Mouse (Mus musculus) hindlimb bud, embryonic 11.5 days (tissue): ENCODE measurements at regions not wholly inside any gene's neighbourhood (a gene's known extent, or its start where the extent isn't known, plus 50 kb on each side); places are given as distances from the start of the nearest gene placed in this dataset.

ENCODE experiments used
- DNase-seq: peaks from one replicate; pipeline ENCODE4 v3.0.0-alpha.2; 2012; ENCODE audit warnings: low read depth, low spot score; ENCODE audit errors: extremely low spot score

DNA sequence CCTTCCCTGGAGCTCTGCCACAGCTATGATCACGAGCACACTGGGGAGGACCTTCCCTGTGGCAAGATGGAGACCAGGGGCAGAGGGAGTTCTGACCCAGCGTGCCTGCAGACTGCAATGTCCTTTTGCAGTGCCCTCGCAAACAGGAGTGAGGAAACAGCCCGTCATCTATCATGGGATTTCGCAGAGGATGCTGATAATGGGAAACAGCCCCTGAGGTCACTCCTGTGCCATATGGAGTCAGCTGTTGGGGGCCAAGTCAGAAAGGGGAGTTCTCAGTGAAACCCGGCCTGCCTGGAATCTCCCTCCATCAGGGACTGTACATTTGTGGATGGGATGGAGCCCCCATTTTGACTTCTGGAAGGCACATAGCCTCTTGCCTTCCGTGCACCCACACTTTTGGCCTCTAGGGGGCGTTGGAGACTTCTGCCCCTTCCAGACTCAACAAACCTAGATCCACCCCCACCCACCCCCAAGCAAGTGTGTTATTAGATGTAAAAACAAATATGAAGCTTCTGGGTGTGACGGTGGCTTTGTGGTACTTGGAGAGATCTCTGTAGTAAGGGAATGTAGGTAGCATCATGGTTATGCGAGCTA lies 98.1 kb downstream of the Kdr start:
- no peak for DNase-seq

DNA sequence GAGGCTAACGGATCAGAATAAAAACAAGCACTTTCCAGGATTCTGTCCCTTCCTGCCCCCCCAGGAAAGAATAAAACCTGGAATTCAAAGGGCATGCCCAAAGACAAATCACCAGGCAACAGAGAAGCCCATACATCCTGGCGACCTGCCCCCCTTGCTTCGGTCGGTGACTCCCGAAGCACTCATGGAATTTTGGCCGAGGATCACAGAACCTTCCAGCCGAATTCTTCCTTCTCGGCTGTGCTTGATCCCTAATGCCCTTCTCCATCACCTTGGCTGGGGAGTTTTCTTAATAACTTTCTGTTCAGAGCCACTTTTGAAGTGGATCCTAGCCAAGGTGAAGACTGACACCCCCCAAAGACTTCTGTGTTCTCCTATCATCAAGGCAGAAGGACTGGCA lies 99.9 kb downstream of the Kdr start:
- no peak for DNase-seq

DNA sequence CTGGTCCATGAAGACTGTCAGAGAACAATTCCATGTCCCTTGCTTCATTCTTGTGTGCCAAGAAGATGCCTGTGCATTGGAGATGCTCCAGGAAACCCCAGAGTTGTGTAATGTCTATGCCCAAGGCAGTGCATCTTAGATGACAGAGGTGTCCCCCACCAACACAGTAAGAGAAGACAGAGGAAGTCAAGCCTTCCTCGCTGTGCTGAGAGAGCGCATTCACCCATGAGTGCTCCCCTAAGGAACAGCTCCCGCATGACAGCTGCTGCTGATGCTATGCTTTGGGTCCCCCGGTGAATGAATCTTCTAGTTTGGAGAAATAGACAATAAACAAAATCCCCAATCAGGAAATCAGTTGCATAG lies 100.7 kb downstream of the Kdr start:
- DNase-seq: no peak

DNA sequence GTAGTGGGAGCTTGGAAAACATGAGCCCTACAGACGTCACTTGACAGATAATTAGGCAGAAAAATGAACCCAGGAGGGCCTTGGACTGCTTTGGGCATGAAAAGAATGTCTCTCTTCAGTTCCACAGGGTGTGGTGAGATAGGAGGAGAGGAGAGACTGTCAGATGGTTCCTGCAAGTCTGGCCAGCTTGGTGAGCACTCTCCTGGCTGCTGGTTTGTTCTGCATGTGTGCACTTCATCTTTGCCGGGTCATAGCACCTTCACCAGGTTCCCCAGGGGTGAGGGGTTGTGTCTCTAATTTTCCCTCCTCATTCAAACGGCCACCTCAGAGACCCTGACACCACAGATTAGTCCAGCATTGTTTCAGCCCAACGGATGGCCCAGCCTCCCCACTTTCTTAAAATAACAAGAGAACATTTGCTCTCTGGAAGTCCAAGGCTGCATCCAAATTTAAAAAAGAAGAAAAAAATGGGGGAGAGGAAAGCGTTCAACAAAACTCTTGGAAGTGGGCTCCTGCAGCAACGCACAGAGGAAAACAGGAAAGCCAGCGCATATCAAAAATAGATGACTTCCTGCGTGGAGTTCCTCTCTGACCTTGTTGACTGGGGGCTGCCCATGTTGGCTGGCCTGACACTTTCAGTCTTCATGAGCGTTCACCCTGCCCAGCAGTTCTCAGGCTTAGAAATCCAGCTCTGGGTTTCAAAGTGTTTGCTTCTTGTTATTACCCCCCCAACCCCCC lies 101.2 kb downstream of the Kdr start:
- no peak for DNase-seq

- DNase-seq: peak; percentile 66
Measured at GRCm38 (mm10) chr5:75871120-75871519, 107.1 kb downstream of the Kdr start.

- DNase-seq: no peak
Measured at GRCm38 (mm10) chr5:75870666-75871065, 107.6 kb downstream of the Kdr start.

DNA sequence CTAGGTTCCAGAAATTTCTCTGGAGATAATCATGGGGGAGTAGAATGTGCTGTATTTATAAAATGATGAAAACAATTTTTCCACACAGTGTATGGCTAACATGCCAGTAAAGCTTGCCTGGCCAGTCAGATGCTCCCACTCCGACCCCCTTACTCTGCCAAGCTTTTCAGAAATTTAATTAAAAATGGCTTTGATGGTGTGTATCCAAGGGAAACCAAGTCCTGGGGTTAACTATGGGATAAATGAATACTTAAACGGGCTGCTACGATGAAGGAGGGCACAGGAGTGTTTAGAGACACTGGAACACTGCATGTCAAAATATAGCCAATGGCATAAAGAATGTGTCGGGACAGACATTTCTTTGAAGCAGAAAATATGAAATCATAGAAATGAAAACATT lies 108.7 kb downstream of the Kdr start:
- no peak for DNase-seq

- DNase-seq: no peak
Measured at GRCm38 (mm10) chr5:75865096-75865495, 113.2 kb downstream of the Kdr start.

DNA sequence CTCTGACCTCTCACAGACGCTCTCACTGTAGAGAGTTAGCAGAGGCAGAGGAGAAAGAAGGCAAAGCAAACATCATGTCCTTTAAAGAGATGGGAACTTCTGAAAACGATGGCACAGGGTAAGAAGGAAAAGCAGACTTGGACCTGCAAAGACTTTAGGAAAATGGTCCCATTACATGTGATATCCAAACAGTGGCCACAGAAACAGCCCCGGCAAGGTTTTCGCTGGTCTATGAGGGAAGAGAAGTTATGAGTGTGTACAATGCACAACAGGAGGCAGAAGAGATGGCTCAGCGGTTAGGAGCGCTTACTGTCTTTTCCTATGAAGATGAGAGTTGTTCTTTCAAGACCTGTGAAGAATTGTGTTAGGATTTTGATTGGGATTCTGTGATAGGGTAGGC lies 114.9 kb downstream of the Kdr start:
- no peak for DNase-seq

DNA sequence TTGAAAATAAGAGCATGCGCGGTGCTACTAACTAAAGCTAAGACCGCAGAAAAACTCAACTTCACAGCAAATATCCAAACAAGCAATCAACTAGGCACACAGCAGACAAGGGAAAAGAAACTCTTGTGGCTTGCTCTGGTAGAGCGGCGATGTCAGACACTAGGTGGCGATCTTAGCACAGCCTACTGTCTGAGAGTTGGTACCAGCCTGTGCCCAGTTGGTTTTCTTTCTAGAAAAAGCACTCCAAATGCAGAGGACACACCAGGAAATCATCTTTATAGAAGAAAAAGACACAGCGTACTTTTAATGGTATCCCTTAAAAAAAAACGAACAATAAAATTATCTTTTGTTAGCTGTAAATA lies 115.6 kb downstream of the Kdr start:
- no peak for DNase-seq

- no peak for DNase-seq
Measured at GRCm38 (mm10) chr5:75861916-75862629, 116.2 kb downstream of the Kdr start.

GRCm38 (mm10) chr5:75859316-75859836 lies 118.9 kb downstream of the Kdr start:
- no peak for DNase-seq

- DNase-seq: no peak
Measured at GRCm38 (mm10) chr5:75850855-75851254, 127.4 kb downstream of the Kdr start.

- DNase-seq: no peak
Measured at GRCm38 (mm10) chr5:75847966-75848365, 130.3 kb downstream of the Kdr start.

- DNase-seq: no peak
Measured at GRCm38 (mm10) chr5:75847341-75847740, 130.9 kb downstream of the Kdr start.

GRCm38 (mm10) chr5:75846016-75846415 lies 132.2 kb downstream of the Kdr start:
- no peak for DNase-seq

DNA sequence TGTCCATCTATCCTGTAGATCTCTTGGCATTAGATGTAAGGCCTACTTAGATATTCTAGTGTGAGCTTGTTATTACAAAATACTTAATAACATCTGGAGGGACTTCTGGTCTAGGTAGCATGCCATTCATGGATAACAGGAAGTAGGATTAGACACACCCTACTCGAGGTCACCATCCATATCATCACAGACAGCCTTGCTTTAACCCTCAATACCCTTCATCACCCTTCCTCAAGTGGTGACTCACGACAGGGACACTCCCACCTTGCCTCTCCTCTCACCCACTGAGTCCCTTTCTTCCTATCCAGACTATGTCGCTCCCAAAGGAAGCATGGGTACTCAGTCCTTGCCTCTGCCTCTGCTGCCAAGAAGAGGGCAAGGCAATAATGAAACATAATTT lies 134.5 kb downstream of the Kdr start:
- DNase-seq: no peak

- DNase-seq: no peak
Measured at GRCm38 (mm10) chr5:75840421-75840820, 137.8 kb downstream of the Kdr start.

DNA sequence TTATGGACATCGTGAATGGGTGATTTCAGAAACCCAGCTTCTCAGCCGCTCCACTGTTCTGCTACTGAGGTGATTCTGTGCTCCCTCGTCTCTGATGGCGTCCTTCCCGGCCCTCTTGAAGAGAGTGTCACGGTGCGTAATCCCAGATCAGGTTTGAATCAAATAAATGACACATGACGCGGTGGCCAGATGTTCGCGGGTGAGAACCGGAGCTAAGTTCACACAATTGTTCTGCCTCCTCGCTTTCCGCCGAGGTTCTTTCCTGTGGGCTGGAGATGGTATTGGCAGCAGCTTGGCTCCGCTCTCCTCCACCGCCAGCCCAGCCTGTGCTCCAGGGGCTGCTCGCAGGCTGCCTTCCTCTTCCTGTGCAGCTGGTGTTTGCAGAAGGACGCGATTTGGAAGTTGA lies 142.7 kb downstream of the Kdr start:
- no peak for DNase-seq

DNA sequence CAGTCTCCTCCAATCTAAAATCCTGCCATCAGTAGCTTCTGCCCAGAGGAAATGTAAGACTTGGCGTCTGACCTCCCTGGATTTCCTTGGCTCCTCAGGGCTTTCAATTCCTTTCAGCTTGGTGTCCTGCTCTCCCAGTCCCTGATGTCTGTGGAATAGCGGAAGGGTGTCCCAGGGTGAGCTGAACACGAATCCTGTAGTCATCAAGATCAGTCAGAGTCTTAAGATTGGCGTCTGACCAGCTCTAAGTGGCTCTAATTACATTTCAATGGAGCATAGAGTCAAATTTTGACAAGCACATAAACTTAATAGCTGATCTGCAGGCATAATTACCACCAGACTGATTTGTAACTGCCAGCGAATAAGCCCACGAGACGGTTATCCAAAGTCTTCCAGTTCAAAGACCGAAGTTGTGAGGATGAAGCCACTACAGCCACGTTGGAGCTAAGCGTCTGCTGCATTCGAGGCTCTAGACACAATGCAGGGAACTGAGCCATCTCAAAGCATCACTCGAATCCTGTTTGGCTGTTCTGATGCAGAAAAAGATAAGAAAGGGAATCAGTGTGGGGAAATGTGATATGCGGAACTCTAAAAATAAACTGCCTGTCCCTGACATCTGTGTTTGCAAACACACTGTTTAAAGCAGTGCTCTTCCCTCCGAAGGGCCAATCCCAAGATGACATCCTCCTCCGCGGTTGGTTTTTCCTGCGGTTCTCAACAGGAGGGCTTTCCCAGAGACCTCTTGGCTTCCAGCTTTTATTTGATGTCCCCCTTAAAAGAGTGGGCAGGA lies 143.3 kb downstream of the Kdr start:
- no peak for DNase-seq

GRCm38 (mm10) chr5:75832341-75832740 lies 145.9 kb downstream of the Kdr start:
- no peak for DNase-seq
